Mouse (Mus musculus): ENCODE measurements at regions not wholly inside any gene's neighbourhood (a gene's known extent, or its start where the extent isn't known, plus 50 kb on each side); places are given as distances from the start of the nearest gene placed in this dataset.
"Not testable (repeated sequence)": the region's sequence is repeated elsewhere in the genome, so short reads cannot be mapped to it uniquely, and the experiment has no call there.

- TF ChIP-seq CTCF, EP300 (IDR thresholded peaks at IDR 0.05): not testable (repeated sequence)
These were observed 52.6 kb upstream of the Crygf start for GRCm38 (mm10) chr1:65873691-65874090.
